Mouse (Mus musculus): ENCODE measurements around the gene Coro7. TPM values are rescaled to one million over a fixed set of nuclear protein-coding genes. Genes with fewer than 3 reads are reported as not detected.
"Not testable (repeated sequence)": the region's sequence is repeated elsewhere in the genome, so short reads cannot be mapped to it uniquely, and the experiment has no call there.

Gene Coro7
- polyA plus RNA-seq, 1 experiment from 2014 or later, result 37.2 TPM

DNA sequence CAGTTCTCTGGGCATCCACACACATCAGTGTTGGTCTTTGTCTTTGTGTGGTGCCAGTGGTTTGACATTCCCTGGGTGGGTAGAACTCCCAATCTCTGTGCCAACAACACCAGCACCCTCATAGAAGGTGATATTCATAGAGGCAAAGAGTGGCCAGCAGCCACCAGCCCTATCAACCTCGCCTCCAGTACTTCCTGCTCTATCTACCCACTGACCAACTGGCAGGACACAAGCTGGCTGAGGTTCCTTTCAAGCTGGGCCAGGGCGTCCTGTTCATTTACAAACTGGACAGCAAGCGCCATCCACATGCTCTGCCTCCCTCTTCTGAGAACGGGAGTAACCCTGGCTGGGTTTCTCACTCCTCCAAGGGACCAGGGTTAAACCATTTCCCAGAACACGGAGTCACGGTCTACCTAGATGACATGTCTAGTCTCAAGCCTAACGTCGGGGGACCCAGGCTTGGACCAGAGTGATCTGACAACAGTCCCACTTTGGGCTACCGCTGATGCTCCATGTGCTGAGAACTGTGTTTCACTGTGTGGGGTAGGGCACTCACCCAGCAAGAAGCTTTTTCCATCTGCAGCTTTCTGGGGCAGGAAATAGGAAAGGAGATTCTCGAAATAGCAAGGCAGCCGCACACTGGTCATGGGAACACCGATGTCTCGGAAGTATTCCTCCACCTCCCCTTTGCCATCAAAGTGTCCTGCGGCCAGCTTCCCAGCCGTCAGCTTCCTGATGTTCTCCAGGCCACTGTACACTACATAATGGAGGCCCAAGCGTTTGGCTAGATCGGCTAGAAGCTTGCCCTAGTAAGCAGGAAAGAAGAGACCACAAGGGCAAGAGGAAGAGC lies 34.5 kb upstream of the Coro7 start:
- WGBS, result 91% methylated on average over 17 of the region's 17 CpGs
- no peaks in the 10 kb centered on the region for H3K27me3 ChIP-seq
- H3K9me3 ChIP-seq, result no peaks in the 10 kb centered on the region
- H3K4me2 ChIP-seq, result no peak overlapping the region
- H3K4me1 ChIP-seq (replicated peaks), result peaks cover 9% of the 10 kb centered on the region; the same call in 1 of the 2 replicates
- H3K27ac ChIP-seq (replicated peaks), result no peak overlapping the region
- ATAC-seq (ENCODE audit: low FRiP score, low read depth), result no peak
- H3K9ac ChIP-seq, result no peak overlapping the region
- no peak overlapping the region for H3K4me3 ChIP-seq
- H3K36me3 ChIP-seq, result peaks cover 28% of the 10 kb centered on the region

DNA sequence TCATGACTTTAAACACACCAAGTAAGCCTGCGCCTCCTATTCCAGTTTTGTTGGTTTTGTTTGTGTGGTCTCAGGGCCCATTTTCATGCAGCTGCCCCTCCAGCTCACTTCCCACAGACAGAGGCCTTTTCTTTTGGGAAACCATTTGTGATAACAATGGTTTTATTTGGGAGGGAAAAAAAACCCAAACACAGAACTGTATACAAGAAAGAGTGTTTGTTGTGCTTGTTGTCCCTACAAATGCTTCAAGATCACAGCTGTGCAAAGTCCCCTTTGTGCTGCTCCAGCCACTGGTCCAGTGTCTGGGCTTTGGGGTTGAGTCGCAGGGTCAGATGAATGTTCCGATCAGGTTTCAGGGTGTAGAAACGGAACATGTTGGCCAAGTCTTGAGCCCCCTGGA lies 31.6 kb upstream of the Coro7 start:
- WGBS, result 89% methylated on average over 4 of the region's 4 CpGs
- Histone ChIP-seq H3K9ac (no peak overlapping the region), H3K4me3 (no peak overlapping the region), H3K27me3 (no peaks in the 10 kb centered on the region), H3K9me3 (no peaks in the 10 kb centered on the region), H3K36me3 (peaks cover 47% of the 10 kb centered on the region), H3K27ac (replicated peaks) (no peak overlapping the region), H3K4me1 (replicated peaks) (no peaks in the 10 kb centered on the region), H3K4me2 (no peak overlapping the region)
- ATAC-seq (ENCODE audit: low FRiP score, low read depth), result no peak

DNA sequence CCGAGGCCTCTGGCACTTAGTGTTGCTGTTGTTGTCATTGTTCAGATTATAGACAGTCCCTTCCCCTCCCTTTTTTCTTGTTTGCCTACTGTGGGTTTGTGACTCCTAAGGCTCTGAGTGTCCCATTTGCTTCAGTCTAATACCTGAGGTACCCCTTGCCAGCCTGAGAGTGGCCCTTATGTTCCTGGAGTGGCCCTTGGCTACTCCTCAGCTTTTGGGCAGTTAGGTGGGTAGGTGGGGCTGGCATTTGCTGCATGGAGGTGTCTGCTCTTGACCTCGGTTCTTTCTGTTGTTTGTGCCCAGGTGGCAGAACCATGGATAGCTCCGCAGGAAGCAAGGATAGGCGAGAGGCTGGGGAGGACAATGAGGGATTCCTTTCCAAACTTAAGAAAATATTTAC lies 26.0 kb upstream of the Coro7 start:
- H3K27me3 ChIP-seq, result no peaks in the 10 kb centered on the region
- H3K4me3 ChIP-seq, result no peak overlapping the region
- 78% methylated on average over 4 of the region's 4 CpGs for WGBS
- H3K36me3 ChIP-seq, result peaks cover 63% of the 10 kb centered on the region
- no peak overlapping the region for H3K27ac ChIP-seq (replicated peaks)
- H3K9ac ChIP-seq, result no peak overlapping the region
- H3K4me1 ChIP-seq (replicated peaks), result no peaks in the 10 kb centered on the region
- H3K4me2 ChIP-seq, result no peak overlapping the region
- ATAC-seq (ENCODE audit: low FRiP score, low read depth), result no peak
- no peaks in the 10 kb centered on the region for H3K9me3 ChIP-seq

DNA sequence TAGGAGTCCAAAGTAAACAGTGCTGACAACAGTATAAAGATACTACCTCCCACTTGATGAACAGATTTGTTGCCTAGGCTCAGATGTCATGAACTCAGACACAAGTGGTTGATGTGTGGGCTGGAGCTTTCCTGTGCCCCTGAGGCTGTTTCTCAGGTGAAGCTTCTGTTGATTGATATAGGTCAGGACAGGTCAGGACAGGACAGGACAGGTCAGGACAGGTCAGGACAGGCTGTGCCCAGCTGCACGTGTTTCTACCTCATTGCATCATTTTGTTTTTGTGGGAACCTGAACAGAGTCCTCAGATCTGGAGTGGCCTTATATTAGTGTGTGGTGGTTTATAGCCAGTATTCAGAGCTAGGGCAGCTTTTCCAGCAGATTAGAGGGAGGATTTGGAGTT lies 23.1 kb upstream of the Coro7 start:
- Histone ChIP-seq H3K9me3 (no peaks in the 10 kb centered on the region), H3K4me3 (no peak overlapping the region), H3K4me2 (no peak overlapping the region), H3K27ac (replicated peaks) (no peak overlapping the region), H3K36me3 (peaks cover 82% of the 10 kb centered on the region), H3K4me1 (replicated peaks) (no peaks in the 10 kb centered on the region), H3K9ac (no peak overlapping the region), H3K27me3 (no peaks in the 10 kb centered on the region)
- ATAC-seq (ENCODE audit: low FRiP score, low read depth), result no peak
- WGBS, result 66% methylated on average over 1 of the region's 1 CpGs

DNA sequence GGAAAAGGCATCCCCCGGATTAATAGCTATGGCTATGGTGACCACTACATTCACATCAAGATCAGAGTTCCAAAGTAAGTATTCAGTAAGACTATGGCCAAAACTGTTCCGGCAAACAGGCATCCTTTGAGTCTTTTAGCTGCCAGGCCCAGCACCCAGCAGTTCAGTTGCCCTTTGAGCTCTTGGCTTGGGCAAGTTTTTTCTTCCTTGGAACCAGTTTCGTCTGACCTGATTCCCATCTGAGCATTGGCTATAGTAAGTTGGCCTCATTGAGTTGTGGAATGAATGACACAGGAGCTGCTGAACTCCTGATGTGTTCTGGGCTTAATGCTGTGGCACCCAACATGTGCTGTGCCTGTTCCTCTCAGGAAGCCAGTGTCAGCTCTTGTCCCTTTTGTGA lies 21.6 kb upstream of the Coro7 start:
- H3K27ac ChIP-seq (replicated peaks), result no peak overlapping the region
- ATAC-seq (ENCODE audit: low FRiP score, low read depth), result no peak
- no peaks in the 10 kb centered on the region for H3K9me3 ChIP-seq
- no peaks in the 10 kb centered on the region for H3K4me1 ChIP-seq (replicated peaks)
- no peak overlapping the region for H3K9ac ChIP-seq
- no peak overlapping the region for H3K4me3 ChIP-seq
- 98% methylated on average over 3 of the region's 3 CpGs for WGBS
- H3K27me3 ChIP-seq, result no peaks in the 10 kb centered on the region
- H3K4me2 ChIP-seq, result no peak overlapping the region
- H3K36me3 ChIP-seq, result peaks cover 82% of the 10 kb centered on the region

DNA sequence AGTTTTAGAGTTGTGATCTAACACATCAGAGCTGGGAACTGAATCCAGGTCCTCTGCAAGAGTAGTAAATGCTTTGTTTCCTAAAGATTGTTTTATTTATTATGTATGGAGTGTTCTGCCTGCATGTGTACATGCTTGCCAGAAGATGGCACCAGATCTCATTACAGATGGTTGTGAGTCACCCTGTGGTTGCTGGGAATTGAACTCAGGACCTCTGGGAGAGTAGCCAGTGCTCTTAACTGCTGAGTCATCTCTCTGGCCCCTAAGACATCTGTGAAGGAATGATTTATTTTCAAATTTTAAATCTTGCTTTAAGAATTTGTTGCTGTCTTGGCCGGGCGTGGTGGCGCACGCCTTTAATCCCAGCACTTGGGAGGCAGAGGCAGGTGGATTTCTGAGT lies 9.8 kb upstream of the Coro7 start:
- not testable (repeated sequence) for H3K27ac ChIP-seq (replicated peaks); H3K4me2 ChIP-seq; ATAC-seq (ENCODE audit: low FRiP score, low read depth); H3K9me3 ChIP-seq; H3K4me3 ChIP-seq; H3K27me3 ChIP-seq; H3K9ac ChIP-seq
- WGBS, result 98% methylated on average over 4 of the region's 4 CpGs
- H3K36me3 ChIP-seq, result peaks cover 62% of the 10 kb centered on the region
- H3K4me1 ChIP-seq (replicated peaks), result peaks cover 15% of the 10 kb centered on the region

DNA sequence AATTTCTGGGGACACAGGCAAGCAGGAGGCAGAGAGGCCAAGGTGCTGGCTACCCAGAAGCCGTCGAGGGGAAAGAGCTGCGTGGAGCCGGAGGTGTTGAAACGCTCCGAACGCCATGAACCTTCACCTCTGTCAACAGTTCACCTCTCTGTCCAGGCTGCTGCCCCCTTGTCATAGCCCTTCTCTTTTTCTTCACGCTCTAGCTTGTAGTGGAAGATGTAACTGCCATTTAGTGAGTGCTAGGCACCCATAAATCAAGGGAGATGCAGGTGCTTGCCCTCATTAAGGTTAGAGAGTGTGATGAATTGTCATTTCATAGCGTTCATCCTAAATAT lies 4.8 kb upstream of the Coro7 start:
- 3% methylated on average over 9 of the region's 9 CpGs for WGBS
- ATAC-seq (ENCODE audit: low FRiP score, low read depth), result no peak
- peak overlapping the region; percentile 89 for H3K27ac ChIP-seq (replicated peaks)

DNA sequence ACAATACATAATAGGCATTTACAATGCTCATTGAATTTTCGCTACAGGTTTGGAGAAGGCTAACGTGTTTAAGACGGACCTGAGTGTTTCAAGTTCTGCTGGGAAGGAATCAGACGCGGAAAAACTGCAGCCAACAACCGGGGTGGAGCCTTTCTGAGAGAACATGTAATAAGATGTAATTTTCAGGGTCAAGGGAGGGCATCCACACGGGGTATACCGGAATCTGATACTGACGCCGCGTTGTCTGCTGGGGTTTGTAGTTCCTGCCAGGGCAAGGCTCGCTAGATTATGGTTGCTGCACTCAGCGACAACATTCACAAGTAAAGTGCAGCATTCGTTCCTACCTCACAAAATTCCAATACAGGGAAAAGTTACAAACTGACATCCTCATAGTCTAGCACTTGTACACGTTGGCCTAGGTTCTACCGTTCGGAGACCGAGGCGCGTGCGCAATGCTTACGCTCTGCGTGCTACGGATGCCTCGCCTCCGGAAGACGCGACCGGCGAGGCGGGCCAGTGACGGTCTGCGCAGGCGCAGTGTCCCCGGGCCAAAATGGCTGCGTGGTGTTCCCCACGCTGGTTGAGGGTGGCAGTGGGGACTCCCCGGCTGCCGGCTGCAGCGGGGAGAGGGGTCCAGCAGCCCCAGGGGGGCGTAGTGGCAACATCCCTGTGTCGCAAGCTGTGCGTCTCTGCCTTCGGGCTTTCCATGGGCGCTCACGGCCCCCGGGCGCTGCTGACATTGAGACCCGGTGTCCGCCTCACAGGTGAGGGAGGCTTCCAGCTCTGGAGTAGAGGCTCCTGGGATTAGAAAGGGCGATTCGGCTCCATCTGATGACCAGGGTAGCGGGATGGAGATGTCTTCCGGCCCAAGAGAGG lies 4.2 kb upstream of the Coro7 start:
- peak overlapping the region; percentile 82 for H3K4me3 ChIP-seq
- under 1% methylated on average over 54 of the region's 54 CpGs for WGBS
- H3K27ac ChIP-seq (replicated peaks), result peak overlapping the region; percentile 89
- H3K4me1 ChIP-seq (replicated peaks), result peaks cover 26% of the 10 kb centered on the region
- H3K27me3 ChIP-seq, result no peaks in the 10 kb centered on the region
- peak; percentile 93 for ATAC-seq (ENCODE audit: low FRiP score, low read depth)
- H3K9me3 ChIP-seq, result no peaks in the 10 kb centered on the region
- peak overlapping the region; percentile 94 for H3K9ac ChIP-seq
- H3K36me3 ChIP-seq, result peaks cover 10% of the 10 kb centered on the region
- H3K4me2 ChIP-seq, result peak overlapping the region; percentile 93

More for the DNA sequence above, 4.8 kb upstream of the Coro7 start:
- Histone ChIP-seq H3K9me3 (no peaks in the 10 kb centered on the region), H3K4me3 (peak overlapping the region; percentile 82), H3K4me1 (replicated peaks) (peaks cover 22% of the 10 kb centered on the region), H3K4me2 (peak overlapping the region; percentile 93), H3K36me3 (peaks cover 15% of the 10 kb centered on the region), H3K27me3 (no peaks in the 10 kb centered on the region), H3K9ac (peak overlapping the region; percentile 94)

DNA sequence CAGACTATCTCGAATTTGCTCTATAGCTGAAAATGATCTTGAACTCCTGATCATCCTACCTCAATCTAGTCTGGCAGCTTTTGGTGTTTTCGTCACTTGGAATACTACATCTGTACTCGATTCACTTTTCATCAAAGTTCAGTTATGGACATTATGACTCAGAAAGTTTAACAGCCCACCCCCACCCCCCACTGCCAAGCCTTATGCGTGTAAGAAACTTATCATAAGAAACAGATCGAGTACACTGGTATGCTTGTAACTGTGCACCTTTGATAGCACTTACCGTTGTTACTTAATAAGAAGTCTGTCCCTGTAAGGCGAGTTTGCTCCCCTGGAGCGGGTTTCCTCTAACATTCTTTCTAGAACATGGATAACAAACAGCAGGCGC lies 3.6 kb upstream of the Coro7 start:
- WGBS, result 33% methylated on average over 9 of the region's 9 CpGs
- ATAC-seq (ENCODE audit: low FRiP score, low read depth), result no peak

DNA sequence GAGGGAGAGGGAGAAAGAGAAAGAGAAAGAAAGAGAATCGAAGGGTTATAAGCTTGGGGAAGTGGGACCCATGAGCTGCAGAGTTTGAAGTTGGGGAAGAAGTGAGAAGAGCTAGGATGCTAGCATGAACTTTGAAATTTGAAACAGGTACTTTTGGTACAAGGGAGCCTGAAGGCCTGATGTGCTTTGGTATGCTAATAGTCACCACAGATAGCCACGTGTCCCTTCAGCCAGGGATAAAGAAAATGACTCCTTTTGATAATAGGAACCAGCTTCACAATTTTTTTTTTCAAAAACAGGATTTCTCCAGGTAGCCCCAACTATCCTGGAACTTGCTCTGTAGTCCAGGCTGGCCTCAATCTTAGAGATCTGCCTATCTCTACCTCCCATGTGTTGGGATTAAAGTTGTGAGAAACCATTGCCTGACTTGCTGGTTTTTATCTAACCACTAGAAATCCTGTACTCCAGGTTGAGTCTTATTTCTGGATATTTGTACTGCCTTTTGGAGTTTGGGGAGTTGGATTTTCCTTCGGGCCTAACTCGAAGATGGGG lies 3.1 kb upstream of the Coro7 start:
- H3K4me1 ChIP-seq (replicated peaks), result peaks cover 37% of the 10 kb centered on the region
- H3K4me2 ChIP-seq, result peak overlapping the region; percentile 93
- WGBS, result 84% methylated on average over 4 of the region's 4 CpGs
- no peak overlapping the region for H3K9ac ChIP-seq
- H3K27me3 ChIP-seq, result no peaks in the 10 kb centered on the region
- peak overlapping the region; percentile 89; the same call in 1 of the 2 replicates for H3K27ac ChIP-seq (replicated peaks)
- peaks cover 3% of the 10 kb centered on the region for H3K36me3 ChIP-seq
- peak overlapping the region; percentile 82 for H3K4me3 ChIP-seq
- no peaks in the 10 kb centered on the region for H3K9me3 ChIP-seq
- no peak for ATAC-seq (ENCODE audit: low FRiP score, low read depth)

More for the DNA sequence above, 3.6 kb upstream of the Coro7 start:
- H3K27me3 ChIP-seq, result no peaks in the 10 kb centered on the region
- H3K4me1 ChIP-seq (replicated peaks), result peaks cover 32% of the 10 kb centered on the region
- H3K9ac ChIP-seq, result peak overlapping the region; percentile 94
- peaks cover 6% of the 10 kb centered on the region for H3K36me3 ChIP-seq
- no peaks in the 10 kb centered on the region for H3K9me3 ChIP-seq
- peak overlapping the region; percentile 93 for H3K4me2 ChIP-seq
- H3K27ac ChIP-seq (replicated peaks), result peak overlapping the region; percentile 89
- peak overlapping the region; percentile 82 for H3K4me3 ChIP-seq

DNA sequence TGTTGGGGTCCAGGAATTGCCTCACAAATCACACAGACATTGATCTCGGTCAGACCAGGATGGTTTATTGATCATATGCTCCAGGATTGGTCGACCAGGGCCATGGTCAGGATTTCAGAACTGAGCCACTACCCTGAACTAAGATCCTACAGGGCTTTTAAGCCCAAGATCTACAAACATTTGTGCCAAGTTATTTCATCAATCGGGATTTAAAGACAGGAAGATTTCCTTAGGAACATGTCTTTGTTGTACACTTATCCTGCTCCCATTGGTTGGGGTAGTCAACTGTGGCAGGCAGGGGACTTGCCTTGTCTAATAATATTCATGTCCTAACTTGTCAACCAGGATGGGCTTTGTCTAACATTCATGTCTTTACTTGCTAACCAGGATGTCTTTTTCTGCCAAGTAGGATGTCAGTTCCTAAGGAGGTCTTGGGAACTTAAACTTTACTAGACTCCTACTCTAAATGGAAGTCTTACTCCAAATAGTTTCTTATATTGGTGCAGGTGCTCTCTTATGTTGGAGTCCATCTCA lies 1.4 kb upstream of the Coro7 start:
- H3K4me1 ChIP-seq (replicated peaks), result peaks cover 37% of the 10 kb centered on the region
- not testable (repeated sequence) for ATAC-seq (ENCODE audit: low FRiP score, low read depth); H3K27ac ChIP-seq (replicated peaks); H3K9me3 ChIP-seq; H3K36me3 ChIP-seq; H3K4me3 ChIP-seq; H3K4me2 ChIP-seq; H3K27me3 ChIP-seq; H3K9ac ChIP-seq
- 79% methylated on average over 3 of the region's 3 CpGs for WGBS

DNA sequence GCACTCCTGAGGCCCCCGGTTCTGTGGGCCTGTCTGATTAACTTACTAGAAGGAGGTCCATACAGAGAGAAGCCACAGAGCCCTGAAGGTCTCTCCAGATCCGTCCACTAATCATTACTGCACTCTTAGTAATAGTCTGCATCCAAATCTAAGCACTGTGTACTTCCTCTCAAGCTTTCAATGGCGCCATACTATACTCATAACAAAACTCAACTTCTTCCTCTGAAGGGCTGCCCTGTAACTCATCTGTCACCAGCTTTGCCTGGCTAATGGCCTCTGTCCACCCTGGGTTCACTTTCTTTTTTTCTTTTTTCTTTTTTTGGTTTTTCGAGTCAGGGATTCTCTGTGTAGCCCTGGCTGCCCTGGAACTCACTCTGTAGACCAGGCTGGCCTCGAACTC lies 1.5 kb downstream of the Coro7 start:
- Histone ChIP-seq H3K4me3 (no peak overlapping the region; the same call in 1 of the 2 replicates), H3K27me3 (no peaks in the 10 kb centered on the region), H3K36me3 (peaks cover 17% of the 10 kb centered on the region), H3K27ac (replicated peaks) (no peak overlapping the region), H3K4me1 (replicated peaks) (peaks cover 18% of the 10 kb centered on the region), H3K4me2 (peak overlapping the region; percentile 89), H3K9me3 (no peaks in the 10 kb centered on the region), H3K9ac (no peak overlapping the region)
- WGBS, result 91% methylated on average over 5 of the region's 5 CpGs
- no peak for ATAC-seq (ENCODE audit: low FRiP score, low read depth)
